Mouse (Mus musculus) layer of hippocampus, postnatal 36 days (tissue): ENCODE measurements around the gene Cbx8. TPM values are rescaled to one million over a fixed set of nuclear protein-coding genes. Genes with fewer than 3 reads are reported as not detected.

Source experiments
- DNase-seq, 2 experiments: peaks; one replicate each; pipeline ENCODE4 v3.0.0; 2022
- total RNA-seq, 2 experiments: library from RNA; stranded (reverse); gene quantifications; 2 replicates each; pipeline ENCODE4 v1.2.3; 2021

Gene Cbx8
- total RNA-seq, result 10 to 100 TPM; 11.2 to 13.6 TPM

GRCm38 (mm10) chr11:119040600-119041324, at the start of gene Cbx8:
TSS of gene Cbx8 (minus strand) at chr11:119040969.
- peak; percentile 99 to 100 for DNase-seq

- no peak for DNase-seq
Observed at GRCm38 (mm10) chr11:119090076-119090960, 49.5 kb upstream of the Cbx8 start.

- peak in 1 of 2 experiments; percentile 21 for DNase-seq
Observed at GRCm38 (mm10) chr11:119089235-119090075, 48.7 kb upstream of the Cbx8 start.

GRCm38 (mm10) chr11:119088391-119089234, 47.8 kb upstream of the Cbx8 start:
- DNase-seq, result peak in 1 of 2 experiments; percentile 15

GRCm38 (mm10) chr11:119087301-119088082, 46.7 kb upstream of the Cbx8 start:
- DNase-seq, result peak in 1 of 2 experiments; percentile 20

- peak; percentile 88 for DNase-seq
Observed at GRCm38 (mm10) chr11:119086144-119086971, 45.6 kb upstream of the Cbx8 start, which contains the start of gene Cbx4. TSS of gene Cbx4 (minus strand) at chr11:119086221.

- peak; percentile 83 to 84 for DNase-seq
Observed at GRCm38 (mm10) chr11:119085279-119086062, 44.7 kb upstream of the Cbx8 start.

- peak; percentile 33 to 48 for DNase-seq
Observed at GRCm38 (mm10) chr11:119084446-119085278, 43.9 kb upstream of the Cbx8 start.

- DNase-seq, result peak in 1 of 2 experiments; percentile 49
Observed at GRCm38 (mm10) chr11:119083724-119084445, 43.1 kb upstream of the Cbx8 start.

GRCm38 (mm10) chr11:119082638-119083599, 42.1 kb upstream of the Cbx8 start:
- DNase-seq, result no peak

GRCm38 (mm10) chr11:119081839-119082637, 41.3 kb upstream of the Cbx8 start:
- DNase-seq, result peak in 1 of 2 experiments; percentile 30

GRCm38 (mm10) chr11:119081148-119081838, 40.5 kb upstream of the Cbx8 start:
- no peak for DNase-seq

- no peak for DNase-seq
Observed at GRCm38 (mm10) chr11:119080461-119081147, 39.8 kb upstream of the Cbx8 start.

GRCm38 (mm10) chr11:119079445-119079837, 38.7 kb upstream of the Cbx8 start:
- DNase-seq, result no peak
